ENCODE assay signal across 27 mouse cellular contexts in the genomic region with DNA sequence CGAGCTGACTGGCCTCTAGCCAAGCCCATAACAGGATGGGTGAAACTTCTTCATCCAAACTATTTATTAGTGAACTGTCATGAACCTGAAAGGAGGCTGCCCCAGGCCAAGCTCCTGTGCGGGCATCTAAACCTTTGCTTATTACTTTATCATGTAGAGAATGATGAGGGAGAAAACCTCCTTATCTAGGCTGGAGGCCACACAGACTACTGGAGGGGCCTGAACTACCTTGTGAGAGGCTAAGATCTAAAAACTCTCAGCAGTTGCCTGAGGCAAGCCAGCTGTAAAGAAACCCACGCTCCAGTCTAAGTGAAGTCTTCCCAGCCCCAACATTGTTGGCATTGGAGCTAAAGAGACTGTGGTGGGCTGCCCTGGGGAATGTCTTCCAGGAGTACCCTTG. TPM values are rescaled to one million over a fixed set of nuclear protein-coding genes. Genes with fewer than 3 reads are reported as not detected.
DNase-seq lines count a peak whose midpoint lies in the region; ATAC-seq and TF ChIP-seq lines count a peak whose summit lies in the region.
"Had no signal": no experiment of that assay in that cellular context is flagged by ENCODE, and none has a peak within 500 bp of the region (broad histone marks: within the 10 kb centered on the region; RNA-seq: fewer than 3 reads in every experiment).

No protein-coding gene starts in this region.

- no peak overlapping the region for H3K9ac ChIP-seq in liver, embryonic 13.5 days
- no peak overlapping the region for H3K9ac ChIP-seq in liver, postnatal 0 days (replicated peaks)
- H3K9ac ChIP-seq in stomach, embryonic 16.5 days (ENCODE audit: low read length), result no peak overlapping the region
- H3K9ac ChIP-seq: embryonic facial prominence, embryonic 12.5 days; embryonic facial prominence, embryonic 15.5 days; forebrain, postnatal 0 days; heart, embryonic 13.5 days; hindbrain, embryonic 14.5 days had no signal

- peaks cover 60% of the 10 kb centered on the region for H3K4me1 ChIP-seq in liver, embryonic 13.5 days (replicated peaks)
- H3K4me1 ChIP-seq in liver, postnatal 0 days (ENCODE audit: insufficient read depth), result peaks cover 20% of the 10 kb centered on the region
- peaks cover 19% of the 10 kb centered on the region for H3K4me1 ChIP-seq in stomach, embryonic 16.5 days (ENCODE audit: control insufficient read depth, insufficient read depth, low read length)
- H3K4me1 ChIP-seq: embryonic facial prominence, embryonic 12.5 days; embryonic facial prominence, embryonic 15.5 days had no signal

- TF ChIP-seq EP300 in liver, postnatal 0 days (IDR thresholded peaks at IDR 0.05; ENCODE audit: low read depth), result peak; percentile 14; the same call in 1 of the 2 replicates

- H3K4me2 ChIP-seq in liver, embryonic 13.5 days, result peak overlapping the region; percentile 13
- no peak overlapping the region for H3K4me2 ChIP-seq in liver, postnatal 0 days (ENCODE audit: low read depth, low read length)
- H3K4me2 ChIP-seq in stomach, embryonic 16.5 days (ENCODE audit: low read depth, low read length), result no peak overlapping the region
- H3K4me2 ChIP-seq: embryonic facial prominence, embryonic 12.5 days; embryonic facial prominence, embryonic 15.5 days; heart, embryonic 13.5 days; hindbrain, embryonic 14.5 days had no signal

- WGBS in liver, embryonic 13.5 days (ENCODE audit: insufficient replicate concordance), result 39% methylated on average over 3 of the region's 3 CpGs
- WGBS in liver, postnatal 0 days (ENCODE audit: insufficient replicate concordance), result 66% methylated on average over 3 of the region's 3 CpGs
- 74% methylated on average over 3 of the region's 3 CpGs for WGBS in stomach, embryonic 16.5 days

- H3K4me3 ChIP-seq in liver, embryonic 13.5 days (replicated peaks), result no peak overlapping the region
- no peak overlapping the region for H3K4me3 ChIP-seq in liver, postnatal 0 days (ENCODE audit: low read depth, low read length)
- no peak overlapping the region for H3K4me3 ChIP-seq in stomach, embryonic 16.5 days (replicated peaks; ENCODE audit: low read length)
- H3K4me3 ChIP-seq: embryonic facial prominence, embryonic 12.5 days; embryonic facial prominence, embryonic 15.5 days; gastrocnemius, adult 2 months; heart, embryonic 13.5 days had no signal

- no peaks in the 10 kb centered on the region for H3K9me3 ChIP-seq in liver, embryonic 13.5 days (replicated peaks)
- H3K9me3 ChIP-seq in liver, postnatal 0 days (ENCODE audit: low read length), result no peaks in the 10 kb centered on the region
- H3K9me3 ChIP-seq in stomach, embryonic 16.5 days (replicated peaks; ENCODE audit: control insufficient read depth, low read length), result no peaks in the 10 kb centered on the region
- H3K9me3 ChIP-seq: embryonic facial prominence, embryonic 12.5 days; embryonic facial prominence, embryonic 15.5 days; heart, embryonic 13.5 days had no signal

- no peak for TF ChIP-seq CTCF in liver, postnatal 0 days (IDR thresholded peaks at IDR 0.05; ENCODE audit: low read depth)

- peak; percentile 19 for DNase-seq in liver
- DNase-seq in liver, embryonic 13.5 days, result peak; percentile 27
- no peak for DNase-seq in liver, postnatal 0 days
- DNase-seq in kidney, adult 18-20 months, result no peak
- DNase-seq in right cerebral cortex, postnatal 25 days, result no peak
- no peak for DNase-seq in ovary, postnatal 10 days (ENCODE audit: low spot score)
- DNase-seq in left cerebral cortex, adult 9 months (ENCODE audit: low spot score in 2 of 2), result no peak
- DNase-seq: adrenal gland, postnatal 10 days; adrenal gland, postnatal 36 days; cerebellum, adult 11 months; cerebellum, adult 2 months; cerebellum, adult 9-11 months; cerebellum, postnatal 25 days; forebrain, postnatal 0 days; gastrocnemius, adult 2 months; gastrocnemius, postnatal 14 days; heart, adult 18-20 months; heart, postnatal 14 days; heart, postnatal 4 days had no signal

- peak; percentile 63 for ATAC-seq in liver, embryonic 13.5 days (ENCODE audit: low read depth)
- no peak for ATAC-seq in liver, postnatal 0 days
- no peak for ATAC-seq in stomach, embryonic 16.5 days (ENCODE audit: insufficient read depth, low FRiP score)
- ATAC-seq: forebrain, embryonic 14.5 days; forebrain, postnatal 0 days had no signal

- H3K27me3 ChIP-seq in liver, embryonic 13.5 days, result no peaks in the 10 kb centered on the region
- no peaks in the 10 kb centered on the region for H3K27me3 ChIP-seq in liver, postnatal 0 days (ENCODE audit: insufficient read depth, low read length)
- no peaks in the 10 kb centered on the region for H3K27me3 ChIP-seq in stomach, embryonic 16.5 days (ENCODE audit: control insufficient read depth, insufficient read depth, low read length)
- H3K27me3 ChIP-seq: embryonic facial prominence, embryonic 12.5 days; embryonic facial prominence, embryonic 15.5 days; heart, embryonic 13.5 days had no signal

- H3K36me3 ChIP-seq in liver, embryonic 13.5 days, result no peaks in the 10 kb centered on the region
- peaks cover 6% of the 10 kb centered on the region; the same call in 1 of the 2 replicates for H3K36me3 ChIP-seq in liver, postnatal 0 days (replicated peaks; ENCODE audit: insufficient read depth, low read length)
- no peaks in the 10 kb centered on the region for H3K36me3 ChIP-seq in stomach, embryonic 16.5 days (ENCODE audit: control insufficient read depth, insufficient read depth, low read length)
- H3K36me3 ChIP-seq: embryonic facial prominence, embryonic 12.5 days; embryonic facial prominence, embryonic 15.5 days had no signal

- H3K27ac ChIP-seq in liver, embryonic 13.5 days, result no peak overlapping the region
- no peak overlapping the region for H3K27ac ChIP-seq in liver, postnatal 0 days (ENCODE audit: low read depth)
- 0 out of 2 replicates have a peak overlapping the region, but pooled peaks have one; percentile 14 for H3K27ac ChIP-seq in stomach, embryonic 16.5 days (ENCODE audit: low read length)
- H3K27ac ChIP-seq: embryonic facial prominence, embryonic 12.5 days; embryonic facial prominence, embryonic 15.5 days; gastrocnemius, adult 2 months; heart, embryonic 13.5 days; hindbrain, embryonic 14.5 days had no signal

RNA-seq across cellular contexts. Expression of gene Arhgef18, which starts 14.6 kb away (rescaled TPM):
- polyA plus RNA-seq in liver, embryonic 13.5 days (2015; fragmentation: Nextera tagmentation; extraction: Ambion mirVana), result 2.2 and 2.3 TPM in 2 replicates
- polyA plus RNA-seq in liver, postnatal 0 days (2015; fragmentation: Nextera tagmentation; extraction: Ambion mirVana), result 1.8 and 1.9 TPM in 2 replicates
- 10.0 and 10.5 TPM in 2 replicates for polyA plus RNA-seq in stomach, embryonic 16.5 days (2015; fragmentation: Nextera tagmentation; extraction: Ambion mirVana)

RNA-seq across cellular contexts. Expression of gene A430078G23Rik, which starts 54.2 kb away (rescaled TPM):
- 0.53 and 0.62 TPM in 2 replicates for polyA plus RNA-seq in liver, embryonic 13.5 days (2015; fragmentation: Nextera tagmentation; extraction: Ambion mirVana)
- 1.2 and 1.7 TPM in 2 replicates for polyA plus RNA-seq in liver, postnatal 0 days (2015; fragmentation: Nextera tagmentation; extraction: Ambion mirVana)
- 0.92 and 0.93 TPM in 2 replicates for polyA plus RNA-seq in stomach, embryonic 16.5 days (2015; fragmentation: Nextera tagmentation; extraction: Ambion mirVana)
- polyA plus RNA-seq: cerebellum, adult 2 months; embryonic facial prominence, embryonic 12.5 days; forebrain, embryonic 11.5 days; forebrain, postnatal 0 days; heart, embryonic 13.5 days; hindbrain, embryonic 11.5 days; hindbrain, embryonic 14.5 days had no signal

Comparison
In these comparisons a context has a peak if more than half of its experiments do, and no peak if none do; other contexts are left out.
1. DNase-seq: peak in liver (single experiment) and liver, embryonic 13.5 days (single experiment); none in liver, postnatal 0 days (single experiment), kidney, adult 18-20 months (single experiment), right cerebral cortex, postnatal 25 days (single experiment), ovary, postnatal 10 days (single experiment) and left cerebral cortex, adult 9 months (0 of 2).